Mouse (Mus musculus) E14TG2a.4 (cell line): Measurements from ENCODE around the gene Gfm2.
"Not testable (repeated sequence)": the region's sequence is repeated elsewhere in the genome, so short reads cannot be mapped to it uniquely, and the experiment has no call there.

Experiments used
- CTCF ChIP-seq: conservative IDR thresholded peaks from 2 replicates; pipeline ENCODE4 v1.5.1; 2014; ENCODE audit warnings: low read length
- NANOG ChIP-seq: IDR thresholded peaks from 2 replicates; pipeline ENCODE4 v1.6.1; 2014; ENCODE audit warnings: borderline replicate concordance, low read length, mixed read lengths

- TF ChIP-seq CTCF, NANOG: not testable (repeated sequence)
These were observed 731 bp downstream of the Gfm2 start for GRCm38 (mm10) chr13:97138404-97138931.
